Mouse (Mus musculus) lung, postnatal 4 days (tissue): ENCODE data around the gene Ttc26.

Source experiments
- DNase-seq, 2 experiments: peaks; one replicate each; pipeline ENCODE4 v3.0.0; 2021

The Ttc26 gene

DNA sequence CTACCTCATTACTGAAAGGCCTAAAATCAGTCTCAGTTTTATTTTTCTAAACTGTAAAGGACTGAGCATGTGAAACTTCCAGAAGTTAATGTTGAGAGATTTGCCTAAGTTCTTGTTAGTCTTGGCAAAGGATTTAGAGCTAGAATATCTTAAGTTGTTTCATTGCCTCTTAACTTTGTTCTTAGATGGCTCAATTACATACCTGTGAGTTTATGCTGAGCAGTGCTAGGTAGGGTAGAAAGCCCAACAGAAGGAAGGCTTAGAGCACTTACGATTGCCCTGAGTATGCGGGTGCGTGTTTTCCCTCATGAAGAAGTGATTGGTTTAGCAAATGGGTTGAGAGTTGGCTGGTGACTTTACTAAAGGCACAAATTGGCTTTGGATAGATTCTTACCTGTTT, 76.8 kb downstream of the Ttc26 start:
- no peak for DNase-seq

GRCm38 (mm10) chr6:38469591-38469990, 88.3 kb downstream of the Ttc26 start:
- DNase-seq = no peak
